Mouse (Mus musculus) lung, postnatal 10 days (tissue): ENCODE measurements around the gene Trappc2l.
"Not testable (repeated sequence)": the region's sequence is repeated elsewhere in the genome, so short reads cannot be mapped to it uniquely, and the experiment has no call there.

Source experiments
- DNase-seq: peaks from one replicate; pipeline ENCODE4 v3.0.0; 2021

Gene Trappc2l

DNA sequence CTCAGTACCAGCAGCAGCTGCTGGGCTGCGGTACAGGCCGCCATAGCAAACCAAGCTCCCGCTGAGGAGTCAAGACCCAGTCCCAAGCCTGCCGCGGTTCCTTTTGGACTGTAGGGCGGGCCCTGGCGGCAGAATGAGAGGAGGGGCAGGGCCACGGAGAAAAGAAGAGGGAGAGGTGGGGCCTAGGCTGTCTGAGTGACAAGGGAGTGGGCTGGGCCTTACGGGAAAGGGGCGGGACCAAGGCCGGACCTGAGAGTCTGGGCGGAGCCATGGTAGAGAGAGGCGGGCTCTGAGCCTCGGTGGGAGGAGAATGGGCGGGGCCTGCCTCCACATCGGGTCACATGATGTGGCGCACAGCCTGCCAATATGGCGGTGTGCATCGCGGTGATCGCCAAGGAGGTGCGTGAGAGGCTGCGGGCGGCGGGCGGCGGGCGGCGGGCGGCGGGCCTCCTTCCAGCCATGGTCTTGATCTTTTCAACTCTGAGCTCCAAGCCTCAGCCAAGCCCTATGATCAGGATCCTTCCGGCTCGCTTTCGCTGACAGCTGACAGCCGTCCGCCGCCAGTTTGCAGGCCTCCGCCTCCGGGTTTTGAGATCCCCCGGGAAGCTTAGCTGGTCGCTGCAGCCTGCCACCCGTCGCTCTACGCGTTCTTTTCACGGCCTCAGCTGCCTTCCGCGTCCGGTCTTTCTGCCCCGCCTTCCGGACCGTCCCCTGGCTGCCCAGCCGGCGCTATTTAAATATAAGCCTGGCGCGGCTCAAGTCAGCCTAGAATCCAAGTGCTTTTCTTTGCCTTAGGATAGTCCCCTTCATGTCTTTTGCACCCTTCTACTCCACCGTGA, at the start of gene Trappc2l, which contains the start of gene Galns:
TSS of gene Trappc2l (plus strand) at position 346 of the 839 bp plus-strand sequence.
TSS of gene Galns (minus strand) at position 169 of the 839 bp plus-strand sequence.
- DNase-seq: peak; percentile 97

DNA sequence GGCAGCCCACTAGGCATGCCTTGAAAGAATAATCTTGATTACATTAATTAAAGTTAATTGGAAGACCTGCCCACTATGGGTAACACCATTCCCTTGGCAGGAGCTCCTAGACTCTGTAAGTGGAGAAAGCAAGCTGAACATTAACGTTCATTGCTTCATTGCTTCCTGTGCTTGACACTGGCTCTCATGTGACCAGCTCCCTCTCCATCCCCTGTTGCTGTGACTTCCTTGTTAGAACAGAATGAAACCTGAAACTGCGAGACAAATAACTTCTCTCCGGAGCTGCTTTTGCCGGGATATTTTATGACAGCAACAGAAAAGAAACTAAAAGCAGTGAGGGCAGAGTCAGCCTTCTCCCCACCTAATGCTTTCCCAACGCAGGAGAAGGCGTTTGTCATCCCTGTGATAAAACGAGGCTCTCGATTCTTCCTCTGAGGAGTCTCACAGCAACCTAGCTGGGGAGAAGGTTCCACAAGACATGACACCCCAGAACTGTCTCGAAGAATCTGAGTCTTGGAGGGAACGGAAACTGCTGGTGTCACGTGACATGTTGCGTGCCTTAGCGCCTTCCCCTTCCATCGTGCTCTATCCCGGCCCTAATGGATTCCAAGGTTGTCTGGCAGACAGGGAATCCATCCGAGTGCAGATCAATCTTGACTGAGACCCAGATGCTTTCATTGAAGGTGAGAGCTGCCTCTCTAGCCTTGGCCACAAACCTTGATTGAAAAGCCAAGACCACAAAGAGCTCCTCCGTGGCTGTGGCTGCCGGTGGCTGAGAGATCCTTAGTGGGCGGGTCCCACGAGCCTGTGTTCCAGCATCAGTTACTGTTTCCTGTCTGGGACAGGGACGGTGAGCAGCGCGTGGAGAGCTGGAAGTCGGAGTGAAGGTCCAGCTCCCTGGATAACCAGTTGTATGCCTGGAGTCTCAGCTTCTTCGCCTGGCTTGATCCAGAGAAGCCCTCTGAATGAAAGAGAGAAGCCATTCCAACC, 46.8 kb upstream of the Trappc2l start:
- DNase-seq: no peak

DNA sequence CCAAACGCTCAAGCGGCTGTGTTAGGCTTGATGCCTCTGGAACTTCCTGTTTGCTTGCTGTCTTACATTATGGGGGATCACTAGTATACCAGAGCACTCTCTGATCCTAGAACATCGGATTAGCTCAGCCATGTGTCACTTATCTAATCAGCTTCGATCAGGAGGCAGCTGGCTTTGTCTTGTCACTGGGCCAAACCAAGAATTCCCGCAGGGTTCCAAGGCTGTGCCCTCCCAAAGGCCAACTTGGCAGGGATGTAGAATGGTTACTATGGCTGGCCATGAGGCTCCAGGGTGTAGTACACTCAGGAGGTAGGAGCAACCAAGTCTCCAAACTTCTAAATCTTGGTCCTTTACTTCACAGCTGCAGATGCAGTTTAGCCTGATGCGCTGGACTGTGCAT, 44.7 kb upstream of the Trappc2l start:
- peak; percentile 30 for DNase-seq

DNA sequence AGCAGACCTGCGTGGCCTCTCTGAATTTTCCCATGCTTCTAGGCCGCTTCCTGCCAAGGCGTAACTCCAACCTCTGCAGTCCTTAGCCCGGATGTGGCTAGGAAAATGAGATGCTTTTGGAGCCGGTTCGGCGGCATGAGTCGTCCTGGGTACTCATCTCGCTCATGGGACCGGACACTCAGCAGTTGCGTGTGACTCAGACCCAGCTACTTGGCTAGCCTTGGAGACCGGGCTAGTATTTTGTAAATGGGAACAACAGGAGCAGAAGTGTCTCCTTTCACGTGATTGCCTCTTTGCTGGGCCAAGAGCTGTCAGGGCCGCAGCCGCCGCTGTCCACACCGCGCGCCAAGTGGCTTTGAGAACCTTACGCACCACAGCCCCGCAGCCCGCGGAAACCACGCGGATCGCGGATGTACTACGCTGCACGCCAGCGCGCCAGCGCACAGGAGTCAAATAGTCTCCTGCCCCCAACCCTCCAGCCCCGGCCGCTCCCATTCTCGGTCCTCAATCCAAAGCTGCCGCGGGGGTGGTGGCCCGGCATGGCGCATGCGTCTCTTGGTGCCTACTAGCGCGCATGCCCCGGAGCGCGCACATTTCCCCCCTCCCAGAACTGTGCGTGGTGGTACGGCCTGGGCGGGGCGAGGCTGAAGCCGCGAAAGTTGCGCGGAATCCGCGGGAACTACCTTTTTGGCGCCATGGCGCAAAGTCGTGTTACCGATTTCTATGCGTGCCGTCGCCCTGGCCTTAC, 43.9 kb upstream of the Trappc2l start, which contains the start of gene Cdt1:
TSS of gene Cdt1 (plus strand) at position 655 of the 748 bp plus-strand sequence.
- peak; percentile 97 for DNase-seq

DNA sequence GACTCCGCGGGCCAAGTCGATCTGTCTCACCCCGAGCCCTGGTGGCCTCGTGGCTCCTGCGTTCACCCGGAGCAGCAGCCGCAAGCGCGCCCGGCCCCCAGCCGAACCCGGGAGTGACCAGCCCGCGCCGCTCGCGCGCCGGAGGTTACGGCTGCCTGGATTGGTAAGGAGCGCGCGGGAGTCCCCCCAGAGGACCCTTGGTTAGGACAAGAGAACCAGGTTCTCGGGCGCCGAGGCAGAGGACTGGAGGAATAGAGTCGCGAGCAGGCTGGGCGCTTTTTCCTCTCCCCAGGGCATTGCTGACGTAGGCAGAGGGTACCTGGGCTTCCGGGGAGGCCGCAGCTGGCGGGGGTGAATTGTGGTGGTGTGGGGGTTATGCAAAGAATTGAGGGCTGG, 43.3 kb upstream of the Trappc2l start:
- no peak for DNase-seq

DNA sequence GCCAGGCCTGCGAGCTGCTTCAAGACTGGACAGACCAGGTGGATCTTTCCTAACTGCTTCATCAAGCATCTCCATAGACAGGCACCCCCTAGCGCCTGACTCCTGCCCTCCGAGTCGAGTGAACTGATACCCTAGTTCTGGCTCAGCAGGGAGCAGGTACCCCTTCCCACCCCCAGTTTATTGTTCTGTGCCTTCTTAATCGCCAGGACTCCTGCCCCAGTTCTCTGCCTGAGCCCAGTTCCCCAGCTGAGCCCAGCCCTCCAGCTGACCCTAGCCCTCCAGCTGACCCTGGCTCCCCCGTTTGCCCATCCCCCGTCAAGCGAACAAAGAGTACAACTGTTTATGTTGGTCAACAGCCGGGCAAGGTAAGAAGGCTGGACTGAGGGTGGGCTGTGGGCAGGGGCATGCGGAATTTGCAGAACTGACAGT, 42.5 kb upstream of the Trappc2l start:
- DNase-seq: no peak

DNA sequence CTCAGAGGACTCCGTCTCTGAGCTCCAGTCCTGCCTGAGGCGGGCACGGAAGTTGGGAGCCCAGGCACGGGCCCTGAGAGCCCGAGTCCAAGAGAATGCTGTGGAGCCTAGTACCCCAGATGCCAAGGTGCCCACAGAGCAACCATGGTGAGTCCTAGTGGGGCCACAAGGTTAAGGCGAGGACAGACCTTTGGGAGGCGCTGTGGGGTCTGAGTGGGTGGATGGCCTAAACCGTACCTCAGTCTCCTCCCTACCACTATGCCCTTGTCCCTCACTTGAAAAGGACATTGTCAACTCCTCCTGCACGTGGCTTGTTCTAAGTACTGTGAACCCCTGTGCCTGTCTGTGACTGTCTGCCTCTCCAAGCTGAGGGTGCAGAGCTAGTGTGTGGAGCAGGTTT, 42.1 kb upstream of the Trappc2l start:
- no peak for DNase-seq

DNA sequence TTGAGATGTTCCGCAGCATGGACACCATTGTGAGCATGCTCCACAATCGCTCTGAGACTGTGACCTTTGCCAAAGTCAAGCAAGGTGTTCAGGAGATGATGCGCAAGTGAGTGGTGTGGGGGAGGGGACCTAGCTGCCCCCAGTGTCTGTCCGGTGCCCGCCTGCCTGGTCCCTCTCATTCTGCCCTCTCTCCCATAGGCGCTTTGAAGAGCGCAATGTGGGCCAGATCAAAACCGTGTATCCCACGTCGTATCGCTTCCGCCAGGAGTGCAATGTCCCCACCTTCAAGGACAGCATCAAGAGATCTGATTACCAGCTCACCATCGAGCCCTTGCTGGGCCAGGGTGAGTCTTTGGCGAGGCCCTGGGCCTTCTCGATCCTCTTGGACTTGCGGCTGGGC, 41.4 kb upstream of the Trappc2l start:
- no peak for DNase-seq

DNA sequence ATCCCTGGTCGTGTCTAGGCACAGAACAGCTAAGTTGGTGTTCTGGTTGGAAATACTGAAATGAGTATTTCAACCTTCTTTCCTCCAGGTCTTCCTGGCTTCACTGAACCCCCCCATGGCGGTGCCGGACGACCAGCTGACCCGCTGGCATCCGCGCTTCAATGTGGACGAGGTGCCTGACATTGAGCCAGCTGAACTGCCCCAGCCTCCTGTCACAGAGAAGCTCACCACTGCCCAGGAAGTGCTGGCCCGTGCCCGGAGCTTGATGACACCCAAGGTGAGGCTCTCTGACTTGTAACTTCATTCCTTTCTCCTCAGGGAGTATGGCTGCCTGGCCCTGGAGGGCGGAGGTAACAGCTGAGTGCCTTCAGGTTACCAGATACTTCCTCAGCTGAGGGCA, 40.3 kb upstream of the Trappc2l start:
- DNase-seq: no peak

DNA sequence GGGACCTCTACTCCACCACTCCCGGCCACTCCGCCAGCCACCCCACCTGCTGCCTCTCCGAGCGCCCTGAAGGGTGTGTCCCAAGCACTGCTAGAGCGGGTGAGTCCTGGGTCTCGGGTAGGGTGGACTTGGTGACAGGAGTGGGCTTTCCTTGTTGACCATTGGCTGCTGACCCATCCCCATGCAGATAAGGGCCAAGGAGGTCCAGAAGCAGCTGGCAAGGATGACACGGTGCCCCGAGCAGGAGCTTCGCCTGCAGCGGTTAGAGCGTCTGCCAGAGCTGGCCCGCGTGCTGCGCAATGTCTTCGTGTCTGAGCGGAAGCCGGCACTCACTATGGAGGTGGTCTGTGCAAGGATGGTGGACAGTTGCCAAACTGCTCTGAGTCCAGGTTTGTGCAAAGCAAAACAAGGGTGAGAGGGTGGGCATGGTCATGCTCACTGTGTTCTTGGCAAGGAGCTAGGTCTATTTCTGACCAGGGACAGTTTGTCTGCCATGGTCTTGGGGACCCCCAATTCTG, 39.6 kb upstream of the Trappc2l start:
- DNase-seq: no peak

DNA sequence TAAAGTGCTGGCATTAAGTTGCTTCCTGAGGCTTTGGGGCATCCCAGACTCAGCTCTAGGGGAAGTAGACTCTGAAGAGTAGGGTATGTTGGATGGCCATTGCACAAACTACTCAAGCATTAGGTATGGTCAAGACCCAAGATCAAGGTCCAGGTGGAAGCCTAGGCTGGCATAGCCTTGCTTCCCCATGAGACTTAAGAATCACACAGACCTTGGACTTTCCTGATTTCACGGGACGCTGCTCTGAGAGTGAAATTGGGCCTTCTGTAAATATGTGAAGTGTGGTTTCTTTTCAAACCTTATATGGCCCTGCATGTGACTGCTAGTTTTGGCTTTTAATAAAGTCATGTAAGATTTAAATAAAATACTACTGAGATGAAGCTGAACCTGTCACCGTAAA, 38.7 kb upstream of the Trappc2l start:
- DNase-seq: no peak

DNA sequence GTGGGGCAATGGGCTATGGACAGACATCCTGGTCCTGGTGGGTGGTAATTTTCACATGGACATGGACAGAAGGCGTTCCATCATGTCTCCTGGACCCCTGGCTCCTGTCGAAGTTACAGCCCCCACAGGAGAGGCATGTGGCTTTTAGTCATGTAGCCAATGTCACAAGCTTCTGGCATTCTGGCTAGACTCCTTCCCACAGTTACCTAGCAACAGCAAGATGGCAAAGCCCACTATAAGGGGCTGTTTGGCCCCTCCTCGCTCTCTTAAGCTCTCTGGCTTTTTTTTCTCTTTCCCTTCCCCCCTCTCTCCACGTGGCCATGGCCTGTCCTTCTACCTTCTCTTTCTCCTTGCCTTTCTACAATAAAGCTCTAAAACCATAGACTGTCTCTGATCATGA, 38.3 kb upstream of the Trappc2l start:
- not testable (repeated sequence) for DNase-seq

DNA sequence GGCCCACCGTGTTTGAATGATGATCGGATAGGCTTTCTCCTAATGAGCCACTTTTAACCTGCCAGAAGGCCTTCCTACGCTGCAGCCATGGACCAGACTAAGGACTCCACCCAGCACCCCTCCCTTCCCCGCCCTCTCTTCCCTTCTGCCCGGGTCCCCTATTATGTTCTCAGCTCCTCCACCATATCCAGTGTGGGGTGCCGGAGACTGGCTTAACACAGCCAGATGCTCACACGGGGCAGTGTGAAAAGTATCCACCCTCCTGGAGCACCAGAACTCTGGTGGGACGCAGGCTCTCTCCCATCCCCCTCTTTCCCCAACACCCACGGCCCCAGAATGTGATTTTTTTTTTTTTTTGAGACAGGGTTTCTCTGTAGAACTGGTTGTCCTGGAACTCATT, 37.9 kb upstream of the Trappc2l start:
- no peak for DNase-seq

DNA sequence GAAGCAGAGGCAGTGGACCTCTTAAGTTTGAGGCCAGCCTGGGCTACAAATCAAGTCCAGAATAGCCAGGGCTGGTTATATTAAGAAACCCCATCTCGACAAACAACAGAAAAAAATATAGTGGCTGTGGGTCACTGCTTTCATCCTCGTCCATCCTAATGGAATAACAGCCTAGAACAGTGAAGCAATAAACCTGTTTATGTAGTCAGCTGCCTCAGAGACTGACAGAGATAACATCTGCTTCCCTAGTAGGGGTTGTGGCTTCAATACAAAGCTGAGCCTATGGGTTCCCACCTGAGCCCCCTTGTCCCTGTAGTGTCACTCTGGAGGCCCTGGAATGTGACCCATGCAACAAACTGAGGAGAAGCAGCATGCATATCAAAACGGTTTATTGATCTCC, 37.2 kb upstream of the Trappc2l start:
- DNase-seq: no peak

DNA sequence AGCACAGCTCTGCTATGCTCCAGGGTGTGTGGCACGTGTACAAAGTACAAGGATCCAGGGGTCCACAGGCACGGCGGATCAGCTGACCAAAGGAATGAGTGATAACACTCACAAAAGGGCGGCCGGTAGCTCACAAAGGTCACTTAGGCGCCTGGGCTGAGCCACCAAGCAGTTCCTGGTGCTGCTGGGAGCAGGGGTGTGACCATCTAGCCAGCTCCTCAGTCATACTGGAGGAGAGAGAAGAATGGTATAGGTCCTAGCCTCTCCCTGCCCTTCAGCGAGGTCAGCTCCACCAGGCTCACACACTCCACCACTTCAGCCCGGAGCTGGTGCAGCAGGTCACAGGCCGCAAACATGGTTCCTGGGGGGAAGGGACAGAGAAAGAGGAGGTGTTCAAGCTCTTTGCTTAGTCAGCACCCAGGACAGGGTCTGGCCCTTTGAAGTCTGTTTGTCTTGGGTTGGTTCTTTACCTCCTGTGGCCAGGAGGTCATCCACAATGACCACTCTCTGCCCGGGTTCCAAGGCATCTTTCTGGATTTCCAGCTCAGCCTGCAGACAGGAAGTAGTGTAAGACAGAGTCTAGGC, 36.7 kb upstream of the Trappc2l start:
- no peak for DNase-seq

DNA sequence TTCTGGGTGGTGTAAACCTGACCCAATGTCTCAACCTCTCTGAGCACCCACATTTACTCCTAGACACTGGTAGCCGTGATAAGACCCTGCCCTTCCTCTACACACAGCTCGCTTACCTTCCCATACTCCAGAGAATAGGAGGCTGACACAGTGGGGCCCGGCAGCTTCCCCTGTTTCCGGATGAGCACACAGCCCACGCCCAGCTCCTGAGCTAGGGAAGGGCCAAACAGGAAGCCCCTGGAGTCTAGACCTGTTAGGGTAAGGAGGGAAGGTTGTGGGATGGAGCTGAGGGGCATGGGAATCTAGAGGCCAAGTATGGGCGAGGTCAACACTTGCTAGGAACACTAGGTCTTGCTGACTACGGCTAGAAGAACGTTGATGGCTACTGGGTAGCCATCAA, 36.2 kb upstream of the Trappc2l start:
- DNase-seq: no peak

DNA sequence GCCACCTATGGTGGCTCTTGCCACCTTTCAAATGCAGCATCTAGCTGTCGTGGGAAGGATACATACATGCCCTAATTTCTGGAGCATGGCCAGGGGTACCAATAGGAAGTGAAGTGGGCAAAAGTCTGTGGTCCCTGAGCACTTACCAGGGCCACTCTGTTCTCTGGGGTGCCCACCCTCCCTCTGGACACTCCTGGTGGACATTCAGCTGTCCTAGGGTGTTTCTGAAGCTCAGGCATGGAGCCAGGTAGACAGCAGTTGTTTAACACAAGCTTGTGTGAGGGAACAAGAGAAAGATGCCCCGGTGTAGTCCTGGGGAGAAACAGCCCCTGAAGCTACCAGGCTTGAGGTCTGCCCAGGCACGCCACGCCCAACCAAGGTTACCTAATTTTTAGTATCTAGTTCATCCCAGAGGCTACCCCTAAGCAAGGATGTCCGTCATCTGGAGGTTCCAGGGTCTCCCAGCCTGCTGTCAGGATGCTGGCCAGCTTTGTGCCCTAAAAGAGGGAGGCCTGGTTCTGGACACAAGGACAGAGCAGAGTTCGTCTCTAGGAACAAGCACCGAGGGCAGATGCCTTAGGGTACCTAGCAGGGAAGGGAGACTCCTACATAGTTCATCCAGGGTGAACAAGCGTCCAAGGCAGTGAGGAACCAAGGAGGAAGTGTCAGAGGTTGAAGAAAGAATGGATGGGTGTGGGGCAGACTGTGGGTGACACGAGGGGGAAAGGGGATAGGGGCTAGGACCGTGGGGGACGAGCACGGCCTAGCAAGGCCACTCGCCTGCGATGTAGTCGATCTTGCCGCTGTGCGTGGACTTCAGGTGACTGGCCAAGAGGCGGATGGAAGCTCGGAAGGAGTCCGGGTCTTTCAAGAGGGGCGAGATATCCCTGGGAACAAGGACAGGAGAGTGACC, 35.4 kb upstream of the Trappc2l start:
- DNase-seq: no peak

DNA sequence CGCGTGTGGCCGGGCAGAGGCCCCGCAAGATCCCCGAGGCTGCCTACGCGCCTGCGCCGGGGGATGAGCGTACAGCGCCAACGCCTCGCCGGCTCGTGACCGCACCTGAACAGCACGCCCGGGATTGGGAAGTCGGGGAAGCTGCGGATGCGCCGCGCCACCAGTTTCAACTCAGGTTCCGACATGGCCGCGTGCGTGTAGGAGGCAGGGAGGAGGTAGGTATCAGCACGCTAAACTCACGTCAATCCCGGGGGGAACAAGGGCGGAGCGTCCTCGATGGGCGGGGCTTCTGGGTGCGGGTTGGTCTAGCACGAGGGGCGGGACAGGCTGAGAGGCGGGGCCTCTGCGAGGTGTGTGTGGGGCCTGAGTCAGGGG, 34.8 kb upstream of the Trappc2l start, which contains the start of gene Aprt:
TSS of gene Aprt (minus strand) at position 262 of the 375 bp plus-strand sequence.
- DNase-seq: peak; percentile 97

DNA sequence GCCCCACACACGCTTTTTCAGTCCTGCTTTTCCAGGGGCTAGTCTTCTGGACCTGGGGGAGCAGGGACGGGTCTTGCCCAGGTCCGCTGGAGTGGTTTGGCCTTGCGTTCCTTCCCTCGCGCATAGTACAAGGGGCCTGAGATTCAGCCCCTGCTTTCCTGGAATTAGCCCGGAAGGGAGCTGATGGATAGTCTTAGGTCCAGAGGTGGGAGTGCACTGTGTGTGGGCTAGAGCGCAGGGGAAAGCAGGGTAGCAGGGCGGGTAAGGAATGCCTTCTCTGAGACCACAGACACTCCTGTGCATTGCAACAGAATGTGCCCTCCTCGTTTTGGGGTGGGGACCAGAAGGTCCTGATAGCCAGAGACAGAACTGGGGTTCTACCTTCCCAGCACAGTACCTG, 34.3 kb upstream of the Trappc2l start:
- no peak for DNase-seq

DNA sequence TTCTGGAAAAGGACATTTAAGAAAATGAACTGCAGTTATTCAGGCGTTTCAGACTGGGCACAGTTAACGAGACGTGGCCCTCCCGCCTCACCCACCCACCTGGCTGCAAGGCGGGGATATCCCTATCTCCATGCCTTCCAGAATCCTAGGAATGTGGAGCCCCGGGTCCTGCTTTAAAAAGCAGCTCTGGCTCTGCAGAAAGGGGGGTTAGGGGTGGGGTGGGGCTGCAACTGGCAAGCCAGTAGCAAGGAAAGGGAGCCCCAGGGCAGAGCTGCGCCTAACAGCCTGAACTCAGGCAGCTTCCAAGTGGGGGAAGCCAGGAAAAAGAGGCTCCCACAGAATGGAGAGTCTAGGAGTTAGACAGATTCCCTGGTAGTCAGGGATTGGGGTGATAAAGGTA, 32.2 kb upstream of the Trappc2l start:
- DNase-seq: no peak

DNA sequence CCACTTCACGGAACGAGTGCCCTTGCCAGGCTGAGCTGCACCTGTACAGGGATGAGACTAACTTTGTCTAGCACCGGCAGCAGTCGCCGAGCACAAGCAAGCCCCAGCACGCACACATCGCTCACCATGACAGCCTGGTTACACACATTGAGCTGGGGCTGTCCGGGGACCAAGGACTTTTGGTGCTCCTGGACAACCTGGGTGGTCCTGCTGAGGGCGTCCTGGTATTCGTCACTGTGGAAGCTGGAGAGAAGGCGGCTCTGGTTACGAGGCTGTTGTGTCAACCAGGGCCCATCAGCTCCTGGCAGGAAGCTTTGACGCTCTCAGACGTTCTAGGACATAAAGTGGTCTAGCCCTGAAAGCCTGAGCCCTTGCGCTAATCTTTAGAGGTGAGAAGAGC, 30.5 kb upstream of the Trappc2l start:
- DNase-seq: no peak
